In the genomic region with DNA sequence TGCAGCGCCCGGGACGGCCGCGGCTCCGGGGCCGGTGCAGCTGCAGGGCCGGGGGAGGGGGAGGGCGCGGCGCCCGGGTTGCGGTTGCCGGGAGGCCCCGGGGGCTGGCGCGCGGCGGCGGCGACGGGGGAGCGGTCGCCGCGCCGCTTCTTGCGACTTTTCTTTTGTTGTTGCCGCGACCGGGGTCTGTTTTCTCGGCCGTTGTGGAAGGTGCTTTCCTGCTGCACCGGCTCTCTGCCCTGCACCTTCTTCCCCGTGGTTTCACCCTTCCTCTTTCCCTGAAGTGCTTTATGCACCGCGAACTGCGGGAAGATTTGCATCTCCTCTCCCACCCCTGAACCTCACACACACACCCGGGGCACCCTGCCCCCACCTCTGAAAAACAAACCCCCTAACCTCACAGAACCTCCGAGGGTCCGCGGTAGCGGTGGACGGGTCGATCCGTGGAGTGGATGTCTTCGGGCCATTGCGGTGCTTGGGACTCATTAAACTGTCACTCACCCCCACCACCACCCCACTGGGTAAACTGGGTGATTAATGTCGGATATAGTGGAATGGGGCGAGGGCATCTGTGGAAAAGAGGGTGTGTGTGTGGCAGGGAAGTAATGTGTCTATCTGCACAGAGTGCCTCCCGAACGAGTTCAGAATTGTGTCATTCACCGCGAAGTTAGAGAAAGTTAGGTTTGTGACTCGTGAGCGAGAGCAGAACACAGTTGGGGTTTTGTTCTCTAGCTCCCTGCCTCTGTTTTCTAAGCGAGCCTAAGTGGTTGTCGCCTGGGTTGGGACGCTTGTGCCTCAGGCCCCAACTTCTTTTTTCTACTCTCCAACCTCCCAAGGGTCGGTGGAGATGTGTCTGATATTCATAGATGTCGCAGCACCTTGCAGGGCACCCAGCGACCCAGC, we compare ENCODE assay signal across 8 mouse cellular contexts. TPM values are rescaled to one million over a fixed set of nuclear protein-coding genes. Genes with fewer than 3 reads are reported as not detected.
DNase-seq lines count a peak whose midpoint lies in the region; ATAC-seq lines count a peak whose summit lies in the region.

No protein-coding gene starts in this region.

- peak overlapping the region; percentile 93 for H3K27ac ChIP-seq in heart, embryonic 16.5 days (ENCODE audit: low read length)

- H3K4me3 ChIP-seq in heart, embryonic 16.5 days (ENCODE audit: low read length), result peak overlapping the region; percentile 82

- peaks cover 8% of the 10 kb centered on the region for H3K36me3 ChIP-seq in heart, embryonic 16.5 days (ENCODE audit: control insufficient read depth, insufficient read depth)

- DNase-seq in A20 (ENCODE audit: low read depth, low spot score) (peak; percentile 80), MN1 (ENCODE audit: low spot score) (peak; percentile 37)
- peak; percentile 55 for DNase-seq in embryo, embryonic 10.5 days (ENCODE audit: low spot score)
- peak; percentile 27 for DNase-seq in kidney, postnatal 14 days
- peak; percentile 66 to 83 for DNase-seq in spleen, postnatal 4 days (ENCODE audit: low spot score in 2 of 2)
- DNase-seq in layer of hippocampus, adult 8-10 months (ENCODE audit: low spot score in 2 of 2), result no peak

- under 1% methylated on average over 51 of the region's 62 CpGs for WGBS in heart, embryonic 16.5 days

- no peak for ATAC-seq in heart, embryonic 16.5 days (replicated peaks; ENCODE audit: extremely low read depth, insufficient read depth, low FRiP score)
- peak; percentile 16 for ATAC-seq in megakaryocyte-erythroid progenitor cell, adult 5-6 weeks (replicated peaks; ENCODE audit: low FRiP score, low TSS enrichment, poor library complexity, severe bottlenecking)

- H3K27me3 ChIP-seq in heart, embryonic 16.5 days (ENCODE audit: control insufficient read depth, insufficient read depth, low read length), result no peaks in the 10 kb centered on the region

- no peaks in the 10 kb centered on the region for H3K9me3 ChIP-seq in heart, embryonic 16.5 days (replicated peaks; ENCODE audit: control insufficient read depth, low read length)

- peak overlapping the region; percentile 96 for H3K4me2 ChIP-seq in heart, embryonic 16.5 days (ENCODE audit: low read depth, low read length)

- peaks cover 22% of the 10 kb centered on the region for H3K4me1 ChIP-seq in heart, embryonic 16.5 days (ENCODE audit: control insufficient read depth, insufficient read depth, low read length)

- peak overlapping the region; percentile 90 for H3K9ac ChIP-seq in heart, embryonic 16.5 days (ENCODE audit: low read length)

RNA-seq across cellular contexts. Expression of a gene that starts 0.9 kb away (rescaled TPM):
- polyA plus RNA-seq in heart, embryonic 16.5 days (2015; fragmentation: Nextera tagmentation; extraction: Ambion mirVana), result 1.0 and 1.2 TPM in 2 replicates
- total RNA-seq in megakaryocyte-erythroid progenitor cell, adult 5-6 weeks (2014; fragmentation: Nextera tagmentation), result 9.3 and 20.8 TPM in 2 replicates
- 21.3 and 26.5 TPM in 2 replicates for total RNA-seq in megakaryocyte-erythroid progenitor cell, adult 5-6 weeks (2017)
- total RNA-seq in layer of hippocampus, adult 8-10 months (2022), result 100 to 1,000 TPM; 478 to 591 (median 521) TPM

Comparison
In these comparisons a context has a peak if more than half of its experiments do, and no peak if none do; other contexts are left out.
1. DNase-seq: peak in A20 (single experiment), MN1 (single experiment), embryo, embryonic 10.5 days (single experiment), kidney, postnatal 14 days (single experiment) and spleen, postnatal 4 days (2 of 2); none in layer of hippocampus, adult 8-10 months (0 of 2).
2. RNA of a gene that starts 0.9 kb away (total RNA-seq): 478 to 591 TPM in layer of hippocampus, adult 8-10 months; 9.3 to 26.5 TPM in megakaryocyte-erythroid progenitor cell, adult 5-6 weeks; every median in the first group is over 10 times any median in the second.